Mouse (Mus musculus) limb, embryonic 13.5 days (tissue): ENCODE measurements at regions not wholly inside any gene's neighbourhood (a gene's known extent, or its start where the extent isn't known, plus 50 kb on each side); places are given as distances from the start of the nearest gene placed in this dataset.
"Not testable (repeated sequence)": the region's sequence is repeated elsewhere in the genome, so short reads cannot be mapped to it uniquely, and the experiment has no call there.

ENCODE experiments used
- ATAC-seq: fragments of 200-750 bp; cut with Nextera tagmentation; 2 replicates; pipeline ENCODE4 v1.8.0; 2017; ENCODE audit warnings: low read depth, moderate number of reproducible peaks, moderate TSS enrichment; ENCODE audit not compliant: low FRiP score
- H3K27ac ChIP-seq: fragments of 300-500 bp; sonication (generic); 2 replicates; pipeline ENCODE4 v1.5.1; 2015; ENCODE audit warnings: inconsistent platforms, mild to moderate bottlenecking, moderate library complexity
- H3K27me3 ChIP-seq: fragments of 300-500 bp; sonication (generic); 2 replicates; pipeline ENCODE4 v1.6.1; 2015; ENCODE audit warnings: mild to moderate bottlenecking, inconsistent platforms
- H3K36me3 ChIP-seq: fragments of 300-500 bp; sonication (generic); 2 replicates; pipeline ENCODE4 v1.6.1; 2015; ENCODE audit warnings: inconsistent platforms, mild to moderate bottlenecking, moderate library complexity
- H3K4me1 ChIP-seq: fragments of 300-500 bp; sonication (generic); 2 replicates; pipeline ENCODE4 v1.6.1; 2015; ENCODE audit warnings: inconsistent platforms
- H3K4me2 ChIP-seq: fragments of 300-500 bp; sonication (generic); replicated peaks from 2 replicates; pipeline ENCODE4 v1.6.1; 2015; ENCODE audit warnings: inconsistent platforms, mild to moderate bottlenecking, moderate library complexity
- H3K4me3 ChIP-seq: fragments of 300-500 bp; sonication (generic); 2 replicates; pipeline ENCODE4 v1.5.1; 2015; ENCODE audit warnings: moderate library complexity, mild to moderate bottlenecking, inconsistent platforms
- H3K9ac ChIP-seq: fragments of 300-500 bp; sonication (generic); 2 replicates; pipeline ENCODE4 v1.6.1; 2015; ENCODE audit warnings: mild to moderate bottlenecking, inconsistent platforms
- H3K9me3 ChIP-seq: fragments of 300-500 bp; sonication (generic); 2 replicates; pipeline ENCODE4 v1.6.1; 2016; ENCODE audit warnings: inconsistent platforms
- WGBS: fragments of 180-500 bp; shearing (Covaris S2); methylation state at CpG from one replicate; pipeline ENCODE4 v1.1.7; 2015; 5-methylcytosine and 5-hydroxymethylcytosine counted together

DNA sequence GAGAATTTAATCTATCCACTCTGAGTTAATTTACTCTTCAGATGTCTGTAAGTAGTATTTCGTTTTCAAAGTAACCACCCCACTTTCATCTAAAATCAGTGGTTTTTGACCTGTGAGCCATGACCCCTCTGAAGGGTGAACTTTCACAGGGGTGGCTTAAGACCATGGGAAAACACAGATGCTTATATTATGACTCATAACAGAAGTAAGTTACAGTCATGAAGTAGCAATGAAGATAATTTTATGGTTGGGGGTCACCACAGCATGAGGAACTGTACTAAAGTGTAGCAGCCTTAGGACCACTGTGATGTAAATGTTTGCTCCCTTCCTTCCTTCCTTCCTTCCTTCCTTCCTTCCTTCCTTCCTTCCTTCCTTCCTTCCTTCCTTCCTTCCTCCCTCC is 215.2 kb downstream of the Zfp619 start:
- no peak overlapping the region for H3K4me2 ChIP-seq
- no peak for ATAC-seq
- WGBS = 66% methylated on average over 1 of the region's 1 CpGs
- no peaks in the 10 kb centered on the region for H3K27me3 ChIP-seq
- H3K36me3 ChIP-seq = no peaks in the 10 kb centered on the region
- no peaks in the 10 kb centered on the region for H3K4me1 ChIP-seq
- H3K9me3 ChIP-seq = no peaks in the 10 kb centered on the region
- no peak overlapping the region for H3K27ac ChIP-seq
- no peak overlapping the region for H3K4me3 ChIP-seq
- H3K9ac ChIP-seq = no peak overlapping the region

DNA sequence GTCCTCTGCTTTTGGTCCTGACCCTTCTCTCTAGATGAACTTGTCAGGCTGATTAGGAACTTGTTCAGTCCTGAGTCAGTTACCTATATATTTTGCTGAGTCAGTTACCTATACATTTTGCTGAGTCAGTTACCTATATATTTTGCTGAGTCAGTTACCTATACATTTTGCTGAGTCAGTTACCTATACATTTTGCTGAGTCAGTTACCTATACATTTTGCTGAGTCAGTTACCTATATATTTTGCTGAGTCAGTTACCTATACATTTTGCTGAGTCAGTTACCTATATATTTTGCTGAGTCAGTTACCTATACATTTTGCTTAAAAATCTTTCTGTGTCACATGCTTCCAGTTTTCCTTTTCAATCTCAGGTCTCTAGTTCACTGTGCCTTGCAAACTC is 230.8 kb downstream of the Zfp619 start:
- ATAC-seq, H3K27me3 ChIP-seq, H3K9me3 ChIP-seq, H3K4me2 ChIP-seq, H3K4me1 ChIP-seq, H3K9ac ChIP-seq, H3K27ac ChIP-seq, H3K4me3 ChIP-seq, H3K36me3 ChIP-seq: not testable (repeated sequence)

DNA sequence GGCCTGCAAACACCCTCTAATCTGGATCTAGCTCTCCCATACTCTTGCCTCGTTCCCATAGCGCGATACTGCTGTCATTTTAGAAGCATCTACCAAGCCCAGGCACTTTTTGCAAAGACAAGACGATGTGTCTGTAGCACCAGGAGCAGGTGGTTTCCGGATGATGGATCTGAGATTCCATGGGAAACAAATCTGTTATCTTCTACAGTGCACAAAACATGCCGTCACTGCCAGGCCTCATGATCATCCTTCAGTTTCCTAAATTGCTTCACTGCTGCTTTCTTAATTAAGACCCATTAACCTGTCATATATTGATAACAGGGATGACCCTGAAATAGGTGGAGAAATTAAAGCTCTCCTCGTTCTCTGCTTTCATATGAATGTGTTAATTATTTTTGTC is 232.9 kb downstream of the Zfp619 start:
- no peaks in the 10 kb centered on the region for H3K9me3 ChIP-seq
- ATAC-seq = no peak
- no peak overlapping the region for H3K4me2 ChIP-seq
- H3K9ac ChIP-seq = no peak overlapping the region
- H3K27ac ChIP-seq = no peak overlapping the region
- no peak overlapping the region for H3K4me3 ChIP-seq
- no peaks in the 10 kb centered on the region for H3K36me3 ChIP-seq
- no peaks in the 10 kb centered on the region for H3K4me1 ChIP-seq
- WGBS = 89% methylated on average over 7 of the region's 7 CpGs
- H3K27me3 ChIP-seq = no peaks in the 10 kb centered on the region

DNA sequence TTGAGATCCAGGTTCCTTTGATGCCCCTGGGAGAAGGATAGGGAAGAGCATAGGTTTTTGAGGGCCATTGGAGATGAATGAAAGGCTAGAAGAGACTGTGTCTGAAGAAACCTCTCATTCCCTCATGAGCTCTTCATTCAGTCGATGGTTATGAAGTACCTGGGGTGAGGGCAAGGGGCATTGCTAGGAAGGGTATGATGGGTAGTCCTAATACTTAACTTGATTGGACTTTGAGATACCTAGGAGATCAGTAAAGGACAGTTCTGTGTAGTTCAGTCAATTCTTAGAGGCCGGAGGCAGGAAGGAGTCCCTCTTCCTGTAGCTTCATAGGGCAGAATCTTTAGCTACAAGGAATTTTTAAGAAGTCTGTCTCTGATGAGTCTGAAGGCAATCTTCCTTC is 246.8 kb downstream of the Zfp619 start:
- Histone ChIP-seq H3K4me2 (no peak overlapping the region), H3K4me1 (no peaks in the 10 kb centered on the region), H3K9me3 (no peaks in the 10 kb centered on the region), H3K4me3 (no peak overlapping the region), H3K36me3 (no peaks in the 10 kb centered on the region), H3K9ac (no peak overlapping the region), H3K27me3 (no peaks in the 10 kb centered on the region), H3K27ac (no peak overlapping the region)
- ATAC-seq = no peak
- 87% methylated on average over 2 of the region's 2 CpGs for WGBS

DNA sequence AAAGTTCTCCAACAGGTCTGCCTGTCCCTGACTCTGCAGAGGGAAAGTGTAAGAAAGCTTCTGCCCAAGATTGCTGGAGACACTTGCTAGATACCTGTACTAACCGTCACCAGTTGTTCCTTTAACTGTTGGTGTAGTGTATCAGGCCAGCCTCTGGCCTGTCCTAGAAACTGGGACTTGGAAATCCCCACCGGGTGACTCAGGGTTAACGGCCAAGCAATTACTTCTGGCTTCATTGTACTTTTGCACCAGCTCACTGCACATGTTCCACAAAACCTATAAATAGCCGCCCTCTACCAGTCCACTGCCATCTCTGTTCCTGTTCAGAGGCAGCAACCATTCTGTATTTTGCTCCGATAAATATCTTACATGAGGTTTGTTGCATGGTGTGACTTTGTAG is 247.5 kb downstream of the Zfp619 start:
- Histone ChIP-seq H3K4me2 (no peak overlapping the region), H3K9ac (no peak overlapping the region), H3K4me1 (no peaks in the 10 kb centered on the region), H3K36me3 (no peaks in the 10 kb centered on the region), H3K9me3 (no peaks in the 10 kb centered on the region), H3K4me3 (no peak overlapping the region), H3K27me3 (no peaks in the 10 kb centered on the region), H3K27ac (no peak overlapping the region)
- 76% methylated on average over 5 of the region's 5 CpGs for WGBS
- ATAC-seq = no peak

DNA sequence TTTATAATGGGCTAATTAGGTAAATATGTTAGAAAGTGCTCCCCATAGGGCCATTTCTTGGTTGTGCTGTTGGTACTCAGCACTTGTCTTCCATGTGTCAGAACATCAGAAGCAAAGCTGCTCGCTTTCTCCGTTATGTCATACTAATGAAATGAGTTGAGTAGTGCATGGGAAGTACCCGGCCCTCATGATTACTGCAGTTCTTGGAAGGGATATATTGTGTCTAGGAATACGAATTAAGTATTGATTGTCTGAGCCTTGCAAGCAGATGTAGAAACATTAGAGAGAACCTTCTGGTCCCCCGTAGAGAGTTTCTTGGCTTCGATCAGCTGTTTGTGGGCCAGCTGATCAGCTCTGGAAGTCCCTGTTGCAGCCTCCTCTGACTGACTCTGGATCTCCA is 255.7 kb downstream of the Zfp619 start:
- Histone ChIP-seq H3K4me3 (no peak overlapping the region), H3K27ac (no peak overlapping the region), H3K9me3 (no peaks in the 10 kb centered on the region; the same call in 1 of the 2 replicates), H3K4me2 (no peak overlapping the region), H3K4me1 (no peaks in the 10 kb centered on the region), H3K36me3 (no peaks in the 10 kb centered on the region), H3K27me3 (no peaks in the 10 kb centered on the region), H3K9ac (no peak overlapping the region)
- ATAC-seq = no peak
- WGBS = 84% methylated on average over 6 of the region's 6 CpGs

DNA sequence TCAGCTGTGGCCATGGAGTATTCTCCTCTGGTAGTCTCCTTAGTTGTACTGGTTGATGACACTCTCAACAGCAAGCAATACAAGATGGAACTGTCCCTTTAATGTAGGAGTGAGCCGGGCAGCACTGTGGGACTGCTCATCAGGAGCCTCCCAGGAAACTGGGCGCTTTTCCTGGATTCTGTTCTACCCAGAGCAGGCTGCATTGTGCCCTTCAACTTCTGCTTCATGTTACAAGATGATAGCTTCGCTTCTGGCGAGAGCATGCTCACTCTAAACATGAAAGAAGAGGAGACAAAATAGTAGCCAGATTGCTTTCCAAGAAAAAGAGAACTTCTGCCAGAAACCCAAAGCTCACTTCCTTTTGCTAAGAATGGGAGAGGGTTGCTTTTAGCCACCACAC is 271.8 kb downstream of the Zfp619 start:
- 75% methylated on average over 4 of the region's 4 CpGs for WGBS
- Histone ChIP-seq H3K27me3 (no peaks in the 10 kb centered on the region), H3K4me1 (no peaks in the 10 kb centered on the region), H3K36me3 (no peaks in the 10 kb centered on the region), H3K9ac (no peak overlapping the region), H3K9me3 (no peaks in the 10 kb centered on the region), H3K4me2 (no peak overlapping the region), H3K27ac (no peak overlapping the region), H3K4me3 (no peak overlapping the region)
- ATAC-seq = no peak

DNA sequence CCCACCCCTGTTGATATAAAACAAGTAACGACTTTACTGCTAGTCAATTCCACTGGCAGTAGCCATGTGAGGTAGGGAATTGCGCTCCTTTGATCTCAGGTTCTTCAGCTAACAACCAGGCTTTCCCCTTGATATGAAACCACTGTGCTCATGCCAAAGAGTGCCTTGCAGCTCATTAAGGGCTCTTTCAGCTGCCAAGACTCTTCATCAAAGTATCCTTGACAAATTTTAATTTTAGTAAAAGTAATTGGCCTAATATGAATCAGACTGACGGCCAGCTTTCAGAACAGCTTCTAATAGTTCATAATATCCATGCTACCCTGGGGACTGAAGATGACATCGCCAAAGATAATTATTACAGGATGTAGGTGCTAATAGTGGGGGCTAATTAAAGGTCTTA is 272.3 kb downstream of the Zfp619 start:
- H3K9ac ChIP-seq = no peak overlapping the region
- no peaks in the 10 kb centered on the region for H3K4me1 ChIP-seq
- no peaks in the 10 kb centered on the region for H3K36me3 ChIP-seq
- H3K4me3 ChIP-seq = no peak overlapping the region
- no peak for ATAC-seq
- no peaks in the 10 kb centered on the region for H3K9me3 ChIP-seq
- no peaks in the 10 kb centered on the region for H3K27me3 ChIP-seq
- no peak overlapping the region for H3K27ac ChIP-seq
- WGBS = 63% methylated on average over 4 of the region's 4 CpGs
- no peak overlapping the region for H3K4me2 ChIP-seq

DNA sequence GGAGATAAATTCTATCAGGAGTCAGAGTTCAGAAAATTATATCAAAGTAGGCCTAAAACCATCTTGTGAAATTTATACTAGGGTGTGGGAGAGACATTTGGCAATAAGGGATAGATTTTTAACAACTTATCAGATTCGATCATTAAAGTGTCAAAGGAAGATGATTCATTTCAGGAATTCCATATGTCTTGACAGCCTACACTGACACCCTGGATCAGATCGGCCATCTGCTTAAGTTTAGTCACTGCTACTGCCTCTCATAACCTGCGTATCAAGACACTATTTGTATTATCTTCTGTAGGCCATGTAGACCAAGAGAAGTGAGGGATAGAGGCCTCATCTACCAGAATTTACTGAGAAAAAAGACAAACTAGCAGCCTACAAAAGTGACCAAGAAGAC is 277.2 kb downstream of the Zfp619 start:
- Histone ChIP-seq H3K9ac (no peak overlapping the region), H3K36me3 (no peaks in the 10 kb centered on the region), H3K4me2 (no peak overlapping the region), H3K4me1 (no peaks in the 10 kb centered on the region), H3K4me3 (no peak overlapping the region), H3K27ac (no peak overlapping the region), H3K9me3 (no peaks in the 10 kb centered on the region), H3K27me3 (no peaks in the 10 kb centered on the region)
- ATAC-seq = no peak
- 82% methylated on average over 3 of the region's 3 CpGs for WGBS

DNA sequence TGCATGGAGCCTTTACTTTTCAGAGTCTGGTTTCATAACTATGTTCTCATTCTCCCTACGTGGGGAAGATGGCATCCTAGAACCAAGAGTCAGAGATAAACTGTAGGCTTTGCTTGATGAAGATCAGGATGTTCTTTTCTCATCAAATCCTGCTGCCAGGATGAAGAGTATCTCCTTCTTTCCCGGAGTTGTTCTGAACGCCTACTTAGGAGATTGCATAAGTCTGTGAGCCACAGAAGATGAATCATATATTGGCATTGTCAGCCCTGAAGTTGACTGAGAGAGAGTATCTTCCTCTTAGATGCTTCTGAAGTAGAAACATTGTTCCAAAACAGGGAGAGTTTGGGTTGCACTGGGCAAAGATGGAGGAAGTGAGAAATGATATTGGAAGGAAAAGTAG is 286.7 kb downstream of the Zfp619 start:
- 83% methylated on average over 3 of the region's 3 CpGs for WGBS
- Histone ChIP-seq H3K9me3 (no peaks in the 10 kb centered on the region), H3K4me3 (no peak overlapping the region), H3K27ac (no peak overlapping the region), H3K4me1 (no peaks in the 10 kb centered on the region), H3K4me2 (no peak overlapping the region), H3K27me3 (no peaks in the 10 kb centered on the region), H3K9ac (no peak overlapping the region), H3K36me3 (no peaks in the 10 kb centered on the region)
- ATAC-seq = no peak

DNA sequence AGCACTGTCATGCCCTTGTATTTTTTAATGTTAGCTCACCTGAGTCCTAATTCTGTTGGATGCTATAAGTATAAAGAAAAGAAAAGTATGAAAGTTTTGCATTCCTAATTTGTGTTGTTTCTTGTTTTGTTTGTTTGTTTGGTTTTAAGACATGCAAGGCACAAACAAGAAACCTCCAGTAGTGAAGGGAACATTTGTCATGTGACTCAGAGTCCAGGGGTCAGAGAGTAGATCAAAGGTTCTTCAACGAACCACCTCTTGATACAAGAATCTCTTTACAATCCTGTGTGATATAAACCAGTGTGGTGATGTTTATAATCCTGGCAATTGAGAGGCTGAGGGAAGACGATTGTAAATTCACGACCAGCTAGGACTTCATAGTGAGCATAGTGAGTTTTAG is 300.5 kb downstream of the Zfp619 start:
- no peaks in the 10 kb centered on the region for H3K4me1 ChIP-seq
- 43% methylated on average over 3 of the region's 3 CpGs for WGBS
- ATAC-seq = no peak
- no peak overlapping the region for H3K4me3 ChIP-seq
- no peak overlapping the region for H3K4me2 ChIP-seq
- H3K9me3 ChIP-seq = no peaks in the 10 kb centered on the region
- H3K9ac ChIP-seq = no peak overlapping the region
- H3K27ac ChIP-seq = no peak overlapping the region
- H3K36me3 ChIP-seq = no peaks in the 10 kb centered on the region
- H3K27me3 ChIP-seq = no peaks in the 10 kb centered on the region

DNA sequence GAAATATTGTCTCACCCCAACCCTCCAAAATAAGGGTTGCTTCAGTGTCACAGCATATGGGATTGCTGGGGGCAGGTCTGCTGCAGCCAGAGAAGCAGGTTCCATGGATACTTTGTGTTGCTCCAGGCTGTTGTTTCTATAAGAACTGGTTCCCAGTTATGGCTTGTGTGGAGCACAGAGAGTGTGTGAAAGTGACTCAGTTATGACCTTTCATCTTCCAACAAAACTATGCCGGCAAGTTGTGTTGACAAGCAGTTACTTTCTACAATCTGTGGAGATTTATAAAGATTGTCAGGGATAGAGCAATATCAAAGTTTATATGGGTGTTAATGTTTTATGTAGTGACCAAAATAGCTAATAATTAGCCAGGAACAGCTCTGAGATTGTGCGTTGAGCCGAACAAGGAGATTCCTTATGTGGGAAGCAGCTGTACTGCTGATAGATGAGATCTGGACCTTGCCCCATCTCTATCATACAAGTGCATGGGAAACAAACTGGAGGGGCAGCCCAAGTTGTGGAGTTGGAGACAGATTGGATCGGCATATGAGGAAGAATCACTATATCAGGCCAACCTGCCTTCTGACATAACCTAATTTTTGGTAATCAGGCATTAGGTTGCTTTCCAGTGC is 305.1 kb downstream of the Zfp619 start:
- H3K4me3 ChIP-seq = no peak overlapping the region
- no peaks in the 10 kb centered on the region for H3K9me3 ChIP-seq
- H3K4me2 ChIP-seq = no peak overlapping the region
- no peaks in the 10 kb centered on the region for H3K4me1 ChIP-seq
- WGBS = 90% methylated on average over 4 of the region's 4 CpGs
- H3K36me3 ChIP-seq = no peaks in the 10 kb centered on the region
- H3K27me3 ChIP-seq = no peaks in the 10 kb centered on the region
- no peak overlapping the region for H3K9ac ChIP-seq
- ATAC-seq = no peak
- H3K27ac ChIP-seq = no peak overlapping the region

DNA sequence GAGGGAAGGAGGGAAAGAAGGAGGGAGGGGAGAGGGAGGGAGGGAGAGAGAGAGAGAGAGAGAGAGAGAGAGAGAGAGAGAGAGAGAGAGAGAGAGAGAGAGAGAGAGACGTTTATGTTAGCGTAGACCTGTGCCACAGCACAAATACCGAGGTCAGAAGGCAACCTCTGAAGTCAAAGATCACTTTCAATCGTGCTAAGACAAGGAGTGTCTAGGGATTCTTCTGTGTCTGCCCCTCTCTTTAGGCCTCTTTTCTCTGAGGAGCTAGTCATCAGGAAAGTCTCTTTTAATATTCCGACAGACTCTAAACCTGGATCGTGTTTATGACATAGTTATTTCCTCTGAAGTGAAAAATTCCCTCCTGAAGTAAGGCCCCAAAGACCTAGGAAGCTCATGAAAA is 310.8 kb downstream of the Zfp619 start:
- no peak for ATAC-seq
- H3K4me2 ChIP-seq = no peak overlapping the region
- no peak overlapping the region for H3K27ac ChIP-seq
- no peaks in the 10 kb centered on the region for H3K27me3 ChIP-seq
- no peak overlapping the region for H3K9ac ChIP-seq
- no peaks in the 10 kb centered on the region for H3K9me3 ChIP-seq
- H3K4me3 ChIP-seq = no peak overlapping the region
- no peaks in the 10 kb centered on the region for H3K4me1 ChIP-seq
- WGBS = 55% methylated on average over 6 of the region's 6 CpGs
- H3K36me3 ChIP-seq = no peaks in the 10 kb centered on the region
